Mouse (Mus musculus) heart, postnatal 0 days (tissue): Measurements from ENCODE around the gene Ccdc190. TPM values are rescaled to one million over a fixed set of nuclear protein-coding genes. Genes with fewer than 3 reads are reported as not detected.

ENCODE experiments used
- ATAC-seq: fragments of 200-750 bp; cut with Nextera tagmentation; 2 replicates; pipeline ENCODE4 v1.8.0; 2017; ENCODE audit warnings: low read depth, moderate number of reproducible peaks, moderate library complexity; ENCODE audit not compliant: insufficient read depth
- DNase-seq: peaks from one replicate; pipeline ENCODE4 v3.0.0-alpha.2; 2016; ENCODE audit warnings: low spot score
- H3K27ac ChIP-seq: fragments of 300-500 bp; sonication (generic); 2 replicates; pipeline ENCODE4 v1.5.1; 2014; ENCODE audit warnings: low read depth, mild to moderate bottlenecking
- H3K27me3 ChIP-seq: fragments of 300-500 bp; sonication (generic); 2 replicates; pipeline ENCODE4 v1.6.1; 2014; ENCODE audit warnings: low read length, mixed read lengths; ENCODE audit not compliant: control insufficient read depth, insufficient read depth
- H3K36me3 ChIP-seq: fragments of 300-500 bp; sonication (generic); replicated peaks from 2 replicates; pipeline ENCODE4 v1.6.1; 2014; ENCODE audit warnings: low read length, mixed read lengths; ENCODE audit not compliant: control insufficient read depth, insufficient read depth
- H3K4me1 ChIP-seq: fragments of 300-500 bp; sonication (generic); 2 replicates; pipeline ENCODE4 v1.6.1; 2014; ENCODE audit warnings: antibody characterized with exemption; ENCODE audit not compliant: control insufficient read depth, insufficient read depth
- H3K4me2 ChIP-seq: fragments of 300-500 bp; sonication (generic); 2 replicates; pipeline ENCODE4 v1.6.1; 2014; ENCODE audit warnings: low read depth, mild to moderate bottlenecking, low read length, moderate library complexity
- H3K4me3 ChIP-seq: fragments of 300-500 bp; sonication (generic); 2 replicates; pipeline ENCODE4 v1.5.1; 2014; ENCODE audit warnings: low read depth, low read length
- H3K9ac ChIP-seq: fragments of 300-500 bp; sonication (generic); replicated peaks from 2 replicates; pipeline ENCODE4 v1.6.1; 2014; ENCODE audit warnings: low read depth, low read length, mixed read lengths
- H3K9me3 ChIP-seq: fragments of 300-500 bp; sonication (generic); replicated peaks from 2 replicates; pipeline ENCODE4 v1.6.1; 2016; ENCODE audit warnings: low read length; ENCODE audit not compliant: control insufficient read depth
- CTCF ChIP-seq: IDR thresholded peaks from 2 replicates; pipeline ENCODE4 v1.5.1; 2016; ENCODE audit warnings: antibody characterized with exemption, control low read depth, low read depth
- EP300 ChIP-seq: IDR thresholded peaks from 2 replicates; pipeline ENCODE4 v1.6.1; 2016; ENCODE audit warnings: antibody characterized with exemption, low read depth
- WGBS: fragments of 180-500 bp; shearing (Covaris S2); extraction: QIAGEN DNeasy Blood & Tissue Kit; methylation state at CpG from one replicate; pipeline ENCODE4 v1.1.7; 2014; 5-methylcytosine and 5-hydroxymethylcytosine counted together
- polyA plus RNA-seq: library from polyadenylated mRNA; unstranded; fragments of >200 nt; fragmentation: Nextera tagmentation; extraction: Ambion mirVana; gene quantifications from 2 replicates; pipeline ENCODE4 v1.2.1, GENCODE M21; 2015
- total RNA-seq: library from RNA; depleted of rRNA; stranded (reverse); fragments of >200 nt; gene quantifications from 2 replicates; pipeline ENCODE4 v1.2.3, GENCODE M21; 2014; ENCODE audit warnings: low replicate concordance

Gene Ccdc190
- total and polyA plus RNA-seq, 2 experiments from 2014 or later, result not detected

GRCm38 (mm10) chr1:169934005-169934725, 5.7 kb downstream of the Ccdc190 start:
- ATAC-seq (no peak), DNase-seq (peak; percentile 57)
- Histone ChIP-seq H3K36me3 (no peaks in the 10 kb centered on the region), H3K9me3 (no peaks in the 10 kb centered on the region), H3K27me3 (no peaks in the 10 kb centered on the region), H3K4me1 (no peaks in the 10 kb centered on the region), H3K4me3 (peak overlapping the region; percentile 21), H3K9ac (no peak overlapping the region), H3K27ac (no peak overlapping the region), H3K4me2 (peak overlapping the region; percentile 43)
- TF ChIP-seq CTCF, result peak; percentile 68
- TF ChIP-seq EP300, result no peak
- 33% methylated on average over 16 of the region's 16 CpGs for WGBS

- no peak for ATAC-seq
Measured at GRCm38 (mm10) chr1:169939345-169939744, 10.9 kb downstream of the Ccdc190 start.

GRCm38 (mm10) chr1:169946004-169946403, 17.6 kb downstream of the Ccdc190 start:
- peaks cover 3% of the 10 kb centered on the region; the same call in 1 of the 2 replicates for H3K4me1 ChIP-seq
- H3K27ac ChIP-seq, result no peak overlapping the region
- no peaks in the 10 kb centered on the region for H3K27me3 ChIP-seq
- 67% methylated on average over 3 of the region's 3 CpGs for WGBS
- ATAC-seq, result no peak
- H3K4me2 ChIP-seq, result no peak overlapping the region
- DNase-seq, result no peak
- no peak overlapping the region for H3K4me3 ChIP-seq
- TF ChIP-seq EP300, result no peak
- TF ChIP-seq CTCF, result no peak
- H3K36me3 ChIP-seq, result peaks cover 3% of the 10 kb centered on the region; the same call in 1 of the 2 replicates
- 0 out of 2 replicates have a peak, but pooled peaks cover 4% of the 10 kb centered on the region for H3K9me3 ChIP-seq
- no peak overlapping the region for H3K9ac ChIP-seq

More at GRCm38 (mm10) chr1:169939345-169939744, 10.9 kb downstream of the Ccdc190 start:
- Histone ChIP-seq H3K36me3 (no peaks in the 10 kb centered on the region), H3K27me3 (no peaks in the 10 kb centered on the region), H3K4me3 (no peak overlapping the region), H3K27ac (no peak overlapping the region), H3K4me2 (no peak overlapping the region), H3K4me1 (no peaks in the 10 kb centered on the region), H3K9me3 (no peaks in the 10 kb centered on the region), H3K9ac (no peak overlapping the region)
- peak; percentile 26 for DNase-seq
- TF ChIP-seq CTCF (peak; percentile 75), EP300 (no peak)
- 7% methylated on average over 2 of the region's 2 CpGs for WGBS

- peaks cover 3% of the 10 kb centered on the region; the same call in 1 of the 2 replicates for H3K4me1 ChIP-seq
- H3K27me3 ChIP-seq, result no peaks in the 10 kb centered on the region
- no peak overlapping the region for H3K4me2 ChIP-seq
- no peak for DNase-seq
- H3K4me3 ChIP-seq, result no peak overlapping the region
- 77% methylated on average over 6 of the region's 6 CpGs for WGBS
- 0 out of 2 replicates have a peak, but pooled peaks cover 4% of the 10 kb centered on the region for H3K9me3 ChIP-seq
- H3K36me3 ChIP-seq, result peaks cover 17% of the 10 kb centered on the region
- no peak for TF ChIP-seq CTCF
- H3K9ac ChIP-seq, result no peak overlapping the region
- no peak for ATAC-seq
- no peak overlapping the region for H3K27ac ChIP-seq
Measured at GRCm38 (mm10) chr1:169947654-169948053, 19.2 kb downstream of the Ccdc190 start.

GRCm38 (mm10) chr1:169948280-169948679, 19.8 kb downstream of the Ccdc190 start:
- Histone ChIP-seq H3K9ac (no peak overlapping the region), H3K36me3 (peaks cover 23% of the 10 kb centered on the region), H3K4me2 (no peak overlapping the region), H3K4me1 (peaks cover 3% of the 10 kb centered on the region; the same call in 1 of the 2 replicates), H3K4me3 (no peak overlapping the region), H3K9me3 (0 out of 2 replicates have a peak, but pooled peaks cover 4% of the 10 kb centered on the region), H3K27ac (no peak overlapping the region), H3K27me3 (no peaks in the 10 kb centered on the region)
- TF ChIP-seq EP300, result no peak
- no peak for TF ChIP-seq CTCF
- 63% methylated on average over 7 of the region's 7 CpGs for WGBS
- no peak for DNase-seq
- ATAC-seq, result no peak

GRCm38 (mm10) chr1:169948866-169949265, 20.4 kb downstream of the Ccdc190 start:
- ATAC-seq (no peak), DNase-seq (no peak)
- Histone ChIP-seq H3K9me3 (0 out of 2 replicates have a peak, but pooled peaks cover 4% of the 10 kb centered on the region), H3K9ac (no peak overlapping the region), H3K36me3 (peaks cover 29% of the 10 kb centered on the region), H3K4me3 (no peak overlapping the region), H3K27ac (no peak overlapping the region), H3K4me1 (peaks cover 3% of the 10 kb centered on the region; the same call in 1 of the 2 replicates), H3K27me3 (no peaks in the 10 kb centered on the region), H3K4me2 (no peak overlapping the region)
- WGBS, result 68% methylated on average over 7 of the region's 7 CpGs
- TF ChIP-seq CTCF, result no peak
- no peak for TF ChIP-seq EP300
